Mouse (Mus musculus) myocyte (in vitro differentiated cells): ENCODE results near the gene Sptbn1.

ENCODE experiments used
- CEBPB ChIP-seq: IDR thresholded peaks from 2 replicates; pipeline ENCODE4 v1.6.1; 2011; ENCODE audit warnings: mild to moderate bottlenecking, moderate library complexity; ENCODE audit not compliant: poor library complexity, insufficient read depth, severe bottlenecking
- E2F4 ChIP-seq: IDR thresholded peaks from one replicate; pipeline ENCODE4 v1.6.1; 2011; ENCODE audit warnings: mild to moderate bottlenecking, control low read depth, moderate library complexity; ENCODE audit not compliant: insufficient read depth
- MAX ChIP-seq: IDR thresholded peaks from one replicate; pipeline ENCODE4 v1.6.1; 2011; ENCODE audit warnings: low read depth, mild to moderate bottlenecking, control low read depth
- MYOD1 ChIP-seq, 3 experiments: IDR thresholded peaks; one replicate each; pipeline ENCODE4 v1.6.1; 2011; ENCODE audit warnings: control low read depth in 2 of 3, low read depth in 2 of 3, mild to moderate bottlenecking in 2 of 3, moderate library complexity in 1 of 3; ENCODE audit not compliant: insufficient read length in 2 of 3, control insufficient read depth in 1 of 3
- MYOG ChIP-seq, 3 experiments: IDR thresholded peaks; one replicate each; pipeline ENCODE4 v1.6.1; 2011; ENCODE audit warnings: control low read depth in 2 of 3, low read depth in 2 of 3, mild to moderate bottlenecking in 2 of 3; ENCODE audit not compliant: insufficient read length in 2 of 3, control insufficient read depth in 1 of 3, insufficient read depth in 1 of 3
- POLR2A ChIP-seq: IDR thresholded peaks from one replicate; pipeline ENCODE4 v1.6.1; 2011; ENCODE audit warnings: low read depth, mild to moderate bottlenecking, control low read depth, moderate library complexity; ENCODE audit not compliant: insufficient read length
- POLR2AphosphoS2 ChIP-seq: IDR thresholded peaks from one replicate; pipeline ENCODE4 v1.6.1; 2011; ENCODE audit warnings: low read depth, control low read depth; ENCODE audit not compliant: insufficient read length
- REST ChIP-seq: IDR thresholded peaks from one replicate; pipeline ENCODE4 v1.6.1; 2011; ENCODE audit warnings: mild to moderate bottlenecking, control low read depth, moderate library complexity; ENCODE audit not compliant: insufficient read depth, insufficient read length
- SRF ChIP-seq: IDR thresholded peaks from one replicate; pipeline ENCODE4 v1.6.1; 2011; ENCODE audit warnings: low read depth; ENCODE audit not compliant: control insufficient read depth, insufficient read length
- TCF12 ChIP-seq: IDR thresholded peaks from one replicate; pipeline ENCODE4 v1.6.1; 2011; ENCODE audit warnings: mild to moderate bottlenecking, control low read depth; ENCODE audit not compliant: poor library complexity, insufficient read depth, severe bottlenecking
- USF1 ChIP-seq: IDR thresholded peaks from one replicate; pipeline ENCODE4 v1.6.1; 2011; ENCODE audit warnings: low read depth, mild to moderate bottlenecking, control low read depth, moderate library complexity

DNA sequence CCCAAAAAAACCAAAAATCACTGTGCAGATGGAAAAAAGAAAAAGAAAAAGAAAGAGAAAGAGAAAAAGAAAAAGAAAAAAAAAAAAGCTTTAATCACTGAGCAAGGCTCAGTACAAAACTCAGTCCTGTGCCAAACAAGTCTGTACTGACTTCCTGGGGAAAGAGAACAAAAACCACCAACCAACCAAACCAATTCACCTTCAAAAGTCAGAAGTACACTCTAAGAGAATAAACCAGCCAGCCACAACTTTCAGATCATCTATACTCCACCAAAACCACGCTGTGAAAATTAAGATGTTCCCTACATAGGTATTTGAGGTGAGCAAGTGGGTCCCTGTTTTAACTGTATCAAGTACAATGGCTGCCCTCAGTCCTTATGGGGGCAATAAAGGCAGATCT lies 141.1 kb downstream of the Sptbn1 start:
- TF ChIP-seq POLR2A: no peak
- no peak for TF ChIP-seq TCF12
- TF ChIP-seq MAX: no peak
- no peak for TF ChIP-seq CEBPB
- no peak for TF ChIP-seq MYOD1 (IDR thresholded peaks at IDR 0.05; ENCODE audit: control insufficient read depth in 1 of 3, insufficient read length in 2 of 3, low read depth in 2 of 3)
- TF ChIP-seq USF1: no peak
- no peak for TF ChIP-seq POLR2AphosphoS2
- TF ChIP-seq E2F4: no peak
- TF ChIP-seq MYOG (IDR thresholded peaks at IDR 0.05; ENCODE audit: control insufficient read depth in 1 of 3, insufficient read depth in 1 of 3, insufficient read length in 2 of 3, low read depth in 2 of 3): no peak
- no peak for TF ChIP-seq REST
- no peak for TF ChIP-seq SRF
